Mouse (Mus musculus): ENCODE results near the gene Snx32.

GRCm38 (mm10) chr19:5559229-5559628 lies 48.9 kb upstream of the Snx32 start:
- TF ChIP-seq CTCF (IDR thresholded peaks at IDR 0.05; ENCODE audit: extremely low read depth, insufficient read depth, low read length) (no peak), POLR2A (IDR thresholded peaks at IDR 0.05; ENCODE audit: extremely low read depth, insufficient read depth, low read length) (no peak)

Measured in cortical plate, adult 2 months (tissue).